Mouse (Mus musculus) urinary bladder, adult 18-20 months (tissue): ENCODE measurements around the gene Wnt9a.
"Not testable (repeated sequence)": the region's sequence is repeated elsewhere in the genome, so short reads cannot be mapped to it uniquely, and the experiment has no call there.

Experiments
- DNase-seq, 2 experiments: peaks; one replicate each; pipeline ENCODE4 v3.0.0; 2022; ENCODE audit warnings: low spot score in 2 of 2, mixed read lengths in 2 of 2

The Wnt9a gene

DNA sequence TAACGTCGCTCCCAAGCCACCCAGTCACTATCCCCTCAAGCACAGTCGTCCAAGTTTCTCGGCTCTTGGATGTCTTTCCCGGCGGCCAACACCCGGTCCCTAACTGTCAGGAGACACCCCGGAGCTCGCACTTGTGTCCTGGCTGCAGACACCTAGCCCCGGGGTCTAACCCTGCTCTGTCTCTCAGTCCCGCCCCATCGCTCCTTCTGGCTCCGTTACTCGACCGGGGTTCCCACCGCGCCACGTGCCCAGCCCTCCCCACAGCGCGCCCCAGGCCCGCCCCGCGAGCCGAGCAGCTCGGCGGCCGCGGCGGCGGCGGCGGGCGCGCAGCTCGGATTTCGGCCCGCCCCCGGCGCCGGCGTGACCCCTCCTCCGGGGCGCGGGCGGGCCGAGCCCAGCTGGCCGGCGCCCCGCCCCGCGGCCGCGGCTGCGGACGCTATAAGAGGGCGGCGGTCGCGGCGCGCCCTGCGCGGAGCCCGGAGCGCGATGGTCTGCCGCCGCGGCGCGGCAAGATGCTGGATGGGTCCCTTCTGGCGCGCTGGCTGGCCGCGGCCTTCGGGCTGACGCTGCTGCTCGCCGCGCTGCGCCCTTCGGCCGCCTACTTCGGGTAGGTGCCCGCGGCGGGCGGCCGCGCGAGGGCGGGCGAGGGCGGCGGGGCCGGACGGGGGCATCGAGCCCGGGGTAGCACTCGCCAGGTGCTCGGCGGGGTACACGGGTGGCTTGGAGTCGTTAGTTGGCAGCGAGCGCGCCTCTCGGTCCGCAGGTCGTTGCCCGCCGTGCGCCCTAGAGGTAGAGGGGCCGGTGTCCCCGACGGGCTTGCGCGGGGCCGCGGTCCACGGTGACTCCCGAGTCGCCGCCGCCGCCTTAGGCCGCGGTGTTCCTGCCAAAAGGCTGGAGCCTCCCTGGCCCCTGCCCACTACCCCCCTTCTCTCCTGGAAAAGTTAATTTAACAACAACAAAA is at the start of gene Wnt9a:
TSS of gene Wnt9a (plus strand) at position 468 of the 961 bp plus-strand sequence.
- peak; percentile 63 to 65 for DNase-seq

DNA sequence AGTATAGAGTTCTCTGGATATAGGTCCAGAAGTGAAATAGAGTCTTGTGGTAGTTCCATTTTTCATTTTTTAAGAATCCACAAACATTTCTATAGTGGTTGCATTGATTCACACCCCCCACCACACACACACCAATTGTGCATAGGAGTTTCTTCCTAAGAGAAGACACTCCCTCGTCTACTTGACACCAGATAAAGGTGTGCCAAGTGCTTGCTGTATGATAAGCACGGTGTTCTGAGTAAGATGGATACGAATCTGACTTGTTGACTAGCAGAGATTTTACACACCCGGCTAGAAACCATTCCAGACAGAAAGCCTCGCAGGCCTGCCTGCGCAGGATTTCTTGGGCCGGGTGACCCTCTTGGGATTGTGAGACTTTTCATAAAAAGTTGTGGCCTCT is 47.1 kb upstream of the Wnt9a start:
- DNase-seq: no peak

DNA sequence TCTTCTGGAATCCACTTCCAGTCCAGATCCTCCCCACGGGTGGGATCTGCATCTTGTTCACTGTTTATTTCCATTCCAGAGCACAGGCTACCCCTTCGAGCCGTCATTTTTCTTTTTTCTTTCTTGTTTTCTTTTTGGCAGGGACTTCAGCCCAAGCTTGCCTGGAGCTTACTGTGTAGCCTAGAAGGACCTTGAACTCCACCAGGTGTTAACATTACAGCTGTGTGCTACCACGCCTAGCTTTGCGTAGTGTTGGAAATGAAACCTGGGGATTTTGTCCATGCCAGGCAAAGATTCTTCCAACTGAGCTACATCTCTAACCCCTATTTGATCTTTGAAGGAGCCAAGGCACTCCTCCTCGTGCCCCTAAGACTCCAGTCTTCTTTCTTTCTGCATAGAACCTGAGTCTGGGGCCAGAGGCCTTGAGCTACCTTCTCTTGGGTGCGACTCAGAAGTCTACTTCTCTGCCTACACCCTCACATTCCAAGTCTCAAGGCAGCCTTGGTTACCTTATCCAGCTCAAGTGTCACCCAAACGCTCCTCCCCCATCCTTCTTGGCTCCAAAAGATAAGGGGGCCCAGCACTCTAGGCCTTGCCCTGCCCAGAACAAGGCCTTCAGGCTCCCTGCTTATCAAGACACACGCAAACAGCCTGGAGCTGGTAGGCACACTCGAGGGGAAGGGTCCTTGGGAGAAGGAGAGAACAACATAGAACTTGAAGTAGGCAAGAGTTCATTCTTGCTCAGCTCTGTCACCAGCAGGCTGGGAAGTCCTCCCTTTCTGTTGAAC is 45.8 kb upstream of the Wnt9a start:
- DNase-seq: no peak

DNA sequence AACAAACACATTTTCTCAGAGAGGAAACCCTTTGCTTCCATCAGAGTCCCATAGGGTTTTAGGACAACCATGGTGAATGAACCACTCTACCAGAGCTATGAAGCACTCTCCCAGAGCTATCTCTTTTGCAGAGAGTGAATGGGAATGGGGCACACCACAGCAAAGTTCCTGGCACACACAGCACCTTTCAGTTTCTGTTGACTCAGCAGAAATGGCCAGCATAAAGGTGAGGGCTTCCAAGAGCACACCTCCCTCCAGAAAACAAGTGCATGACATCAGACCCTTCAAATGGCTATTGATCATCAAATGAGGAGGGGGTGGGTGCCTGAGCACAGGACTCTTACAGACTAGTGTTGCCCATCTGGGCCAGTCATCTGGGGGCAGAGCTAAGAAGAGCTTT is 44.4 kb upstream of the Wnt9a start:
- no peak for DNase-seq

- DNase-seq: peak in 1 of 2 experiments; percentile 24
These were observed 42.7 kb upstream of the Wnt9a start for GRCm38 (mm10) chr11:59263870-59264563.

GRCm38 (mm10) chr11:59264593-59264992 is 42.1 kb upstream of the Wnt9a start:
- DNase-seq: no peak

GRCm38 (mm10) chr11:59265154-59265813 is 41.4 kb upstream of the Wnt9a start:
- no peak for DNase-seq

GRCm38 (mm10) chr11:59266727-59267126 is 40.0 kb upstream of the Wnt9a start:
- no peak for DNase-seq

GRCm38 (mm10) chr11:59274184-59274583 is 32.5 kb upstream of the Wnt9a start:
- DNase-seq: no peak

DNA sequence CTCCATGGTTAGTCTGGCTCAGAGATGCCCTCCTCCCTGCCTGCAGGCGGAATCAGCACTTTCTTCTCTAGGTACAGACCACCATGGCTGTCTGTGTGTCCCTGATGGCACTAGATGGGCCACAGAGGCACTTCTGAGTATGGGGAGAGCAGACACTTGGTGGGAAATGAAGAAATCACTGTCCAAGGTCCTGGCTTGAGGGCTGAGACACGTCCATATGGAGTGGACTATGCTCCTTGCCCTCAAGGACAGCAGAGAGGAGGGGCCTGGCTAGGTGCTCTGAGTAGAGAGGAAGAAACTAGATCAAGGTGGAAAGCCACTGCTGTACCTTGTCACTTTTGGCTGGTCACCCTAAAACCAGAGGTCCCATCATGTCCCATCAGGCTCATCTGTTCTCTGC is 29.9 kb upstream of the Wnt9a start:
- DNase-seq: no peak

- DNase-seq: no peak
These were observed 28.7 kb upstream of the Wnt9a start for GRCm38 (mm10) chr11:59278047-59278446.

GRCm38 (mm10) chr11:59282111-59282510 is 24.6 kb upstream of the Wnt9a start:
- DNase-seq: no peak

DNA sequence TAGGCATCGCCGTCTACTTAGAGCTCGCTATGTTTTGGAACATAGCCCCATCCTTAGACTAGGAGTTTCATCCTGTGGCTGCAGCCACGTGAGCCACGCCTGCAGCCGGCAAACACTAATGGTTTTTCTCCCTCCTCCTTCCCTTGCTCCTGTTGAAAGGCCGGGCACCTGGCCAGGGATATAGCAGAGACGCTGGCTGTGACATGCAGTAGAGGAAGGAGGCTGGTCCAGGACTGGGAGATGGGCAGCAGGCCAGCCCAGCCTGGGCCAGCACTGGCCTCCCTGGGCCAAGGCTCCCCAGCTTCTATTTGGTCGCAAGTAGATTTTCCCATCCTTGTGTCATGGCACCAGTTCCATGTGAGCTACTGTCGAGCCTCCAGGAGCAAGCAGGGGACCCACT is 23.8 kb upstream of the Wnt9a start:
- DNase-seq: peak; percentile 45 to 55

- DNase-seq: peak in 1 of 2 experiments; percentile 36
These were observed 22.6 kb upstream of the Wnt9a start for GRCm38 (mm10) chr11:59284146-59284545.

DNA sequence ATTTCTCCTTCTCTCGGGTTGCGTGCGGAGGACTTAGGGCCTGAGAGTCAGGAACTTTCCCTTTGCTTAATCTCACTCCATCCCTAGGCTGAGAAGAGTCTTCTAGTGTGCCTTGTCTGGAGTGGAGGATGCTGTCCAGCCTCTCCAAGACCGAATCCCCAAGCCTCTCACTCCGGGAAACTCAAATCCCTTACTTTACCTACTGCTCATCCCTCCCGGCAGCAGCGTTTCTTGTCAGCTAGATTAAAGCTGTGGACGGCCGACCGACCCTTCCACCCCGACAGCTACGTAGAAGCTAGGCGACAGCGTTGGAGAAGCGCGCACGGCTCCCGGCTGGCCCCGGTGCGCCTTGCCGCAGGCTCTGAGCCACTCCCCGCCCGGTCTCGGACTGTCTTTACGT is 17.0 kb upstream of the Wnt9a start:
- no peak for DNase-seq

GRCm38 (mm10) chr11:59290702-59291303 is 15.9 kb upstream of the Wnt9a start, which contains the start of gene Wnt3a:
Wnt3a (minus strand) TSS chr11:59290752.
- DNase-seq: no peak

- DNase-seq: no peak
These were observed 13.1 kb upstream of the Wnt9a start for GRCm38 (mm10) chr11:59293616-59294015.

DNA sequence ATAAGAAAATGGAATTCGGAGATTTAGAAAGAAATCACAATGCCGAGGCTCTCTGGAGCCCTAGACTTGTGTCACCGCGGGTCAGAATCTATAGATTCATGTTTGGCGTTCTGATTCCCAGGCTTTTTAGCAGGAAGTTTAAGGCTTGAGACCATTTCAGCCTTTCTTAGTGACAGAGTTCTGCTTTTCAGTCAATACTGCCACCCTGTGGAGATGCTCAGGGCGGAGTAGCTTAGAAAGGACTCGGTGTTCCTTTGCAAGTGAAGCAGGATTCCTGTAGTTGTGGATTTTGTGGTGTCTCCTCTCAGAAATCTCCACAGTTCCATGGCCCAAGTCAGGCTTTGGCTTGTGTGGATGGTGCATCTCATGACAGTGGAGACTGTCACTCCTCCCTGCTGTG is 8.8 kb upstream of the Wnt9a start:
- no peak for DNase-seq

DNA sequence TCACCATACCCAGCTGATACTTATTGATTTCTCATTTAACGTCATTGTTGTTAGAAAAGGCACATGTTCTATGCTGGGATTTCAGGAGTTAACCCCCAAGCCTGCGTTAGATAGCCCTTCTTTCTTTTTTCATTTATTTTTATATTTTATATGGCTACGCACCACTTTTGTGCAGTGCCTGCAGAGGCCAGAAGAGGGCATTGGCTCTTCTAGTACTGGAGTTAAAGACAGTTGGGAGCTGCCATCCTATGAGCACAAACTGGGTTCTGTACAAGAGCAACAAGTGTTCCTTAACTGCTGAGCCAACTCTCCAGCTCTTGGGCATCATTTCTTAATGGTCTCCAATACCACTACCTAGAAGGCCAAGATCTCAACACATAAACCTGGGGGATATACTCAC is 6.5 kb upstream of the Wnt9a start:
- DNase-seq: no peak

DNA sequence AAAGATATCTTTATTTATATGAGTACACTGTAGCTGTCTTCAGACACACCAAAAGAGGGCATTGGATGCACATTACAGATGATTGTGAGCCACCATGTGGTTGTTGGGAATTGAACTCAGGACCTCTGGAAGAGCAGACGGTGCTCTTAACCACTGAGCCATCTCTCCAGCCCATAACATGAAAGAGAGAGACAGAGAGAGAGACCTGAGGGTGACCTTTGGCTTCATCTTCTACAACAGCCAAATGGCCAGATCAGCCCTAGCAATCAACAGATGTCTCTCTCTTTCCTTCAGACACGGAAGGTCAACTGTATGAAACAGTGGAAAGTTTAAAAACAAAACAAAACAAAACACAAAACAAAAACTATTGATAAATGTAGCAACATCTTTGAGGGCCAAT is 5.7 kb upstream of the Wnt9a start:
- not testable (repeated sequence) for DNase-seq
